Mouse (Mus musculus) liver, embryonic 14.5 days (tissue): Measurements from ENCODE around the gene Ankrd33. TPM values are rescaled to one million over a fixed set of nuclear protein-coding genes. Genes with fewer than 3 reads are reported as not detected.

Experiments
- ATAC-seq: fragments of 200-750 bp; cut with Nextera tagmentation; 2 replicates; pipeline ENCODE4 v1.8.0; 2017; ENCODE audit warnings: moderate number of reproducible peaks, mild to moderate bottlenecking, moderate library complexity; ENCODE audit not compliant: insufficient read depth
- DNase-seq, 3 experiments: peaks; one replicate each; pipeline ENCODE4 v3.0.0-alpha.2; 2012 to 2013; ENCODE audit warnings: low read depth in 3 of 3, low spot score in 3 of 3
- H3K27ac ChIP-seq: fragments of 300-500 bp; sonication (generic); 2 replicates; pipeline ENCODE4 v1.5.1; 2014; ENCODE audit warnings: moderate library complexity, mild to moderate bottlenecking, control low read depth, inconsistent platforms
- H3K27me3 ChIP-seq: fragments of 300-500 bp; sonication (generic); 2 replicates; pipeline ENCODE4 v1.6.1; 2014; ENCODE audit warnings: mild to moderate bottlenecking, low read length, moderate library complexity; ENCODE audit not compliant: control insufficient read depth, insufficient read depth
- H3K36me3 ChIP-seq: fragments of 300-500 bp; sonication (generic); replicated peaks from 2 replicates; pipeline ENCODE4 v1.6.1; 2014; ENCODE audit warnings: low read depth; ENCODE audit not compliant: control insufficient read depth, insufficient read depth
- H3K4me1 ChIP-seq, 2 experiments: fragments of 200-500 bp in 1 of 2; fragments of 300-500 bp in 1 of 2; sonication (generic) in 1 of 2; replicated peaks; 2 replicates each; pipeline ENCODE4 v1.6.1; 2012 to 2014; ENCODE audit warnings: antibody characterized with exemption in 1 of 2, inconsistent platforms in 1 of 2, low read length in 1 of 2; ENCODE audit not compliant: control insufficient read depth in 2 of 2, insufficient read depth in 2 of 2
- H3K4me2 ChIP-seq: fragments of 300-500 bp; sonication (generic); 2 replicates; pipeline ENCODE4 v1.6.1; 2014; ENCODE audit warnings: low read depth, mild to moderate bottlenecking, control low read depth, moderate library complexity
- H3K4me3 ChIP-seq, 2 experiments: fragments of 200-500 bp in 1 of 2; fragments of 300-500 bp in 1 of 2; sonication (generic) in 1 of 2; 2 replicates each; pipeline ENCODE4 v1.5.1; 2012 to 2014; ENCODE audit warnings: low read depth in 2 of 2, low read length in 2 of 2, mild to moderate bottlenecking in 2 of 2, control low read depth in 1 of 2, inconsistent platforms in 1 of 2, moderate library complexity in 1 of 2; ENCODE audit not compliant: insufficient read depth in 1 of 2
- H3K9ac ChIP-seq: fragments of 300-500 bp; sonication (generic); replicated peaks from 2 replicates; pipeline ENCODE4 v1.6.1; 2014; ENCODE audit warnings: mild to moderate bottlenecking, control low read depth, moderate library complexity
- H3K9me3 ChIP-seq: fragments of 300-500 bp; sonication (generic); 2 replicates; pipeline ENCODE4 v1.6.1; 2016; ENCODE audit warnings: low read length, mixed read lengths; ENCODE audit not compliant: control insufficient read depth
- CTCF ChIP-seq: IDR thresholded peaks from 2 replicates; pipeline ENCODE4 v1.5.1; 2016; ENCODE audit warnings: antibody characterized with exemption, low read depth, control low read depth
- EP300 ChIP-seq: IDR thresholded peaks from 2 replicates; pipeline ENCODE4 v1.6.1; 2016; ENCODE audit warnings: antibody characterized with exemption, low read depth
- WGBS: fragments of 180-500 bp; shearing (Covaris S2); extraction: QIAGEN DNeasy Blood & Tissue Kit; methylation state at CpG from one replicate; pipeline ENCODE4 v1.1.7; 2014; ENCODE audit not compliant: insufficient replicate concordance; 5-methylcytosine and 5-hydroxymethylcytosine counted together
- polyA plus RNA-seq, 2 experiments: library from polyadenylated mRNA; depleted of rRNA in 1 of 2; stranded (reverse) in 1 of 2; unstranded in 1 of 2; fragments of >200 nt; fragmentation: Nextera tagmentation in 1 of 2; extraction: Ambion mirVana in 1 of 2; gene quantifications; 2 replicates each; pipeline versions ENCODE4 v1.2.1 to v1.2.3; 2012 to 2014

Gene Ankrd33
- polyA plus RNA-seq, 2 experiments = not detected

DNA sequence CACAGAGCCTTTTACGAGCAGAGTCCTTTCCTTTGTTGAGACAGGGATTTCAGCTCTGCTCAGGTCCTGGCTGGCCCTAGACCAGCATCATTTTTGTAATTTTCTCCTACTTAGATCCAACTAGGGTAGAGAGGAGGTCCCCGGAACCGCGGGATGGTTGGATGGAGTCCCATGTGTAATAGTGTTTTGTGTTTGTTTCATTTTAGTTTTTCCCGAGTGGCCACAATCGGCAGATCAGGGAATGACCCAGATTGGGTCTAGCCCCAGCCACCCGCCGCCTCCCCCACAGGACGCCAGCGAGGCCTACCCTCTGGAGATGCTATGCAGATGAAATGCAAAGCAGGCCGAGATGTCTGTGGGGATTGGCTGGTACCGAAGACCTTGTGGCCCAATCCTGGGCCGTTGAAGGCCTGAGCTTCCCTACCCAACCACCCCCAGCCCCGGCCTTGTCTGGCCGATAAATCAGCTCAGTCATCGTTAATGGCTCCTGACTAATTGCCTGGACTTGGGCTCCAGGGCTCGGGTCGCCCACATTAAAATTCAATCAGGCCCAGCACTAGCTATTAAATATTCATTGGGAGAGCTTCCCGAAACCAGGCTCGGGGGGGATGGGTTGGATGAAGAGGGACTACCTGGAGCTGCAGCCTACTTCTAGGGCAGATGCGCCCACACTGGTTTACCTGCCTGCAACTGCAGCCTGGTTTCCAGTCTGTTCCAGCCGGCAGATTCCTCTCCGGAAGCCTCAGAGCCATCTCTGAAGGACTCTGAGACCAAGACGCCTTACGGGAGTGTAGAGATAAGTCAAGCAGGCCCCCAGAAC lies 22.5 kb upstream of the Ankrd33 start:
- TF ChIP-seq EP300 = no peak
- no peak for TF ChIP-seq CTCF
- Histone ChIP-seq H3K4me1 (no peaks in the 10 kb centered on the region), H3K36me3 (no peaks in the 10 kb centered on the region), H3K4me3 (no peak overlapping the region), H3K9ac (no peak overlapping the region), H3K27me3 (no peaks in the 10 kb centered on the region; the same call in 1 of the 2 replicates), H3K27ac (no peak overlapping the region), H3K4me2 (no peak overlapping the region), H3K9me3 (no peaks in the 10 kb centered on the region)
- DNase-seq (no peak), ATAC-seq (peak; percentile 23; the same call in 1 of the 2 replicates)
- WGBS = 32% methylated on average over 25 of the region's 25 CpGs

DNA sequence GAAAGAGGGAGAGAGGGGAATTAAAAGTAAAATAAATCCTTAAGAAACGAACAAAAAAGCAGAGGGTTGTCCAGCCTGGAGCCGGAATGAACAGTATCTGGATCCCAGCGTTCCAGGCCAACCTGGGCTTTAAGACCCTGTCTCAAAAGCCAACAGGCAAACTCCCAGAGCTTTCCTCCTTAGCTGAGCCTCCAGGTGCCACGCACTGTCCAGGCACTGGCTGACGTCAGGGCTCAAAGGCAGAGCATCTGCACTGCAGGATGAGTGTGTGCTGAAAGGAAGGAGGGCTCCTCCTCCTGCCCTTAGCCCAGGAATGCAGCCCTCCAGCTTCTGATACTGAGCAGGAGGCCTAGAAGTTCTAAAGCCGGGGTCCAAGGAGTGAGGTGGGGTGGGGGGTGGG lies 21.6 kb upstream of the Ankrd33 start:
- H3K27me3 ChIP-seq = no peaks in the 10 kb centered on the region; the same call in none of the 2 replicates
- H3K9me3 ChIP-seq = no peaks in the 10 kb centered on the region
- TF ChIP-seq EP300 = no peak
- no peak for TF ChIP-seq CTCF
- H3K4me1 ChIP-seq = no peaks in the 10 kb centered on the region
- DNase-seq (no peak), ATAC-seq (no peak)
- no peak overlapping the region for H3K9ac ChIP-seq
- H3K27ac ChIP-seq = no peak overlapping the region
- H3K4me3 ChIP-seq = no peak overlapping the region
- 55% methylated on average over 6 of the region's 6 CpGs for WGBS
- H3K4me2 ChIP-seq = no peak overlapping the region
- H3K36me3 ChIP-seq = no peaks in the 10 kb centered on the region

DNA sequence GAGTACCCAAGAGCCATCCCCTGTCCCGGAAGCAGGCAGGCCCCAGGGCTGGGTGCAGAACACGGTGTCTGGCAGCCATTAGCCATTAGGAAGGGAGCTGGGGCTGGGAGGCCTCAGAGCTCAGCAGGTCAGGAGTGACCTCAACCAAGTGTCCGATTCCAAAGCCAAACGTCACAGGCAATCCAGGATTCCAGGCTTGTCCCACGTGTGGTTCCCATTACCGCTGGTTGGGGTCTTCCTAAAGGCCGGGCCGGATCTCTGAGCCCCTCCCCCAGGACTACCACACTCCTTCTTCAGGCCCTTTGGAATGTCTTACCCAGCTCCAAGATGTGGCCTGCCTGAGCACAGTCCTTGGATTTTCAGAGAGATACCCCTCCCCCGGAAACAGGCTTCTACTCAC lies 20.6 kb upstream of the Ankrd33 start:
- DNase-seq = no peak
- H3K36me3 ChIP-seq = no peaks in the 10 kb centered on the region
- no peak for TF ChIP-seq EP300
- no peak for TF ChIP-seq CTCF
- 63% methylated on average over 9 of the region's 9 CpGs for WGBS
- no peak overlapping the region for H3K27ac ChIP-seq
- H3K4me3 ChIP-seq = no peak overlapping the region
- no peak overlapping the region for H3K9ac ChIP-seq
- H3K9me3 ChIP-seq = no peaks in the 10 kb centered on the region
- no peak overlapping the region for H3K4me2 ChIP-seq
- H3K4me1 ChIP-seq = no peaks in the 10 kb centered on the region
- H3K27me3 ChIP-seq = no peaks in the 10 kb centered on the region; the same call in none of the 2 replicates
- ATAC-seq = no peak

DNA sequence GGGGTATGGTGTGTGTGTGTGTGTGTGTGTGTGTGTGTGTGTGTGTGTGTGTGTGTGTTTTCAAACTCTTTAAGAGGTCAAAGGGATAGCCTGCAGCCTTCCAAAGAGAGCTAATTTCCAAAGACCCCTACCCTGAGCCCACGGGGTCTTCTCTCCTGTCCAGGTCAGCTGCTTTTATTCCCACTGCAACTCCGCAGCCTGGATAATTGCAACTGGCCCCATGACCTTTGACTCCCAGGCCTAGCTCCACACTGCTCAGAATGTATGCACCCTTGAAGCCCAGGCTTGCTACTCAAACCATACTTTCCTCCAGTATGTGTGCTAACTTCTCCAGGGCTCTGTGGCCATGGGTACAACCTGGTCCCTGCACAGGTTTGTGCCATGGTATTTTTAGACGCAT lies 20.2 kb upstream of the Ankrd33 start:
- no peak for ATAC-seq

DNA sequence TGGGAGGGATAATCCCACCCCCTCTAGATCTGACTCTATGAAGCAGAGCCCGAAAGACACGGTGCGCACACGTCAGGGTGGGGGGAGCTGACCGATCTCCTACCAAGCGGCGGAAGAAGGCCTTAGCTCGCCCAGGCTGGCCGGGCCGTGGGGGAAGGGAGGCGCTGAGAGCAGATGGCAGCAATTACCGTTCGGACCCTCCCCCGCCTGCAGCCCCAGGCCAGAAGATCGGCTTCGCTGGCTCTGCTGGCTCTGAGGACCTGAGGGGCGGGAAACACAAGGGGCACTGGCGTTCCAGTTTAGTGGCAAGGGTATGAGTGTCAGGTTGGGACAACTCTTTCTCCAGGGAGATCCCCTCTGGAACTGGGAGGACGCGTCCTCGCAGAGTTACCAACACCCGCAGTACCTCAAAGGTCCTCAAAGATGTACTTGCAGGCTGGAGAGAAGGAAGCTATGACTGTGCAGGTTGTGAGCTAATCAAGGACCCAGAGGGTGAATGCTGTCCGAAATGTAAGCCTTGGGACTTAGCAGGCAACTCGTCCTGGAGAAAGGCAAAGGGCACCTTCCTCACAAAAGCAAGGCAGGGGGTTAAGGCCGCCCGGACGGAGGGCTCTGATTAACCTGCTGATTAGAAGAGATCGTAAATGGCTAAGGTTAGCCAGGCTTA lies 17.4 kb upstream of the Ankrd33 start:
- 6% methylated on average over 28 of the region's 28 CpGs for WGBS
- Histone ChIP-seq H3K27me3 (no peaks in the 10 kb centered on the region; the same call in 1 of the 2 replicates), H3K27ac (no peak overlapping the region), H3K4me1 (no peaks in the 10 kb centered on the region), H3K36me3 (no peaks in the 10 kb centered on the region), H3K4me2 (0 out of 2 replicates have a peak overlapping the region, but pooled peaks have one; percentile 1), H3K4me3 (no peak overlapping the region), H3K9ac (no peak overlapping the region), H3K9me3 (no peaks in the 10 kb centered on the region)
- no peak for ATAC-seq
- no peak for DNase-seq
- no peak for TF ChIP-seq CTCF
- TF ChIP-seq EP300 = no peak

More for the DNA sequence above, 20.2 kb upstream of the Ankrd33 start:
- WGBS = 46% methylated on average over 3 of the region's 3 CpGs
- no peaks in the 10 kb centered on the region for H3K36me3 ChIP-seq
- H3K9ac ChIP-seq = no peak overlapping the region
- TF ChIP-seq CTCF (no peak), EP300 (no peak)
- no peaks in the 10 kb centered on the region for H3K4me1 ChIP-seq
- no peak for DNase-seq
- H3K9me3 ChIP-seq = no peaks in the 10 kb centered on the region
- H3K27me3 ChIP-seq = no peaks in the 10 kb centered on the region; the same call in none of the 2 replicates
- H3K4me3 ChIP-seq = no peak overlapping the region
- no peak overlapping the region for H3K4me2 ChIP-seq
- H3K27ac ChIP-seq = no peak overlapping the region
